Mouse (Mus musculus) midbrain, embryonic 10.5 days (tissue): ENCODE data around the gene Ccdc84. TPM values are rescaled to one million over a fixed set of nuclear protein-coding genes. Genes with fewer than 3 reads are reported as not detected.
"Not testable (repeated sequence)": the region's sequence is repeated elsewhere in the genome, so short reads cannot be mapped to it uniquely, and the experiment has no call there.

Experiments
- DNase-seq: peaks from one replicate; pipeline ENCODE4 v3.0.0-alpha.2; 2017; ENCODE audit warnings: low spot score
- H3K27ac ChIP-seq: fragments of 300-500 bp; sonication (generic); replicated peaks from 2 replicates; pipeline ENCODE4 v1.5.1; 2016; ENCODE audit warnings: mild to moderate bottlenecking
- H3K27me3 ChIP-seq: fragments of 300-500 bp; sonication (generic); 2 replicates; pipeline ENCODE4 v1.6.1; 2016; ENCODE audit warnings: low read depth, mild to moderate bottlenecking; ENCODE audit not compliant: poor library complexity, severe bottlenecking
- H3K36me3 ChIP-seq: fragments of 300-500 bp; sonication (generic); 2 replicates; pipeline ENCODE4 v1.6.1; 2016; ENCODE audit warnings: mild to moderate bottlenecking, moderate library complexity
- H3K4me1 ChIP-seq: fragments of 300-500 bp; sonication (generic); 2 replicates; pipeline ENCODE4 v1.6.1; 2016
- H3K4me3 ChIP-seq: fragments of 300-500 bp; sonication (generic); 2 replicates; pipeline ENCODE4 v1.5.1; 2016; ENCODE audit warnings: mild to moderate bottlenecking, moderate library complexity
- H3K9me3 ChIP-seq: fragments of 300-500 bp; sonication (generic); replicated peaks from 2 replicates; pipeline ENCODE4 v1.6.1; 2016; ENCODE audit warnings: mild to moderate bottlenecking
- WGBS: fragments of 180-500 bp; shearing (Covaris S2); methylation state at CpG from one replicate; pipeline ENCODE4 v1.1.7; 2016; 5-methylcytosine and 5-hydroxymethylcytosine counted together
- microRNA-seq: library from miRNA; unstranded; fragments of <30 nt; microRNA quantifications from one replicate; pipeline ENCODE4, GENCODE M21; 2017
- polyA plus RNA-seq: library from polyadenylated mRNA; unstranded; fragments of >200 nt; fragmentation: Nextera tagmentation; extraction: Ambion mirVana; gene quantifications from 2 replicates; pipeline ENCODE4 v1.2.1, GENCODE M21; 2016

Gene Ccdc84
- polyA plus RNA-seq, 1 experiment from 2014 or later: 25.4 TPM

DNA sequence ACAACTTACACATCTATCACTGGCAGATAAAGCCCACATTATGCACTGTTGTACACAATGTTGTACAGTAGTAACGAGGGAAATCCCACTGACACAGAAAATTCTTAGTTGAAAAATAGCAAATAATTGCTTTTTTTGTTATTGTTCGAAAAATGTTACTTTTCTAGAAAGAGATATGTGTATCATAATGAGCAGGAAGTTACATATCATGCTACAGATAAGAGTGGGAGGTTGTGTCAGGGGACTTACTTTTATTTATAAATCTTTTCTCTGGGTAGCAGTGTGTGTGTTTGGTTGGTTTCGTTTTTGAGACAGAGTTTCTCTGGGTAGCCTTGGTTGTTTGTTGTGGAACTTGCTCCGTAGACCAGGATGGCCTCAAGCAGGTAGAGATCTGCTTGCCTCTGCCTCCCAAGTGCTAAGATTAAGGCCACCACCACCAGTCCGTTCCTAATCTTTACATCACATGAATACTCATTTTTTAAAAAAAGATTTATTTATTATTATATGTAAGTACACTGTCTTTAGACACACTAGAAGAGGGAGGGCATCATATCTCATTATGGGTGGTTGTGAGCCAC, 40.1 kb downstream of the Ccdc84 start:
- peaks cover 31% of the 10 kb centered on the region for H3K4me1 ChIP-seq
- 87% methylated on average over 5 of the region's 5 CpGs for WGBS
- H3K27ac ChIP-seq: peak overlapping the region; percentile 94

DNA sequence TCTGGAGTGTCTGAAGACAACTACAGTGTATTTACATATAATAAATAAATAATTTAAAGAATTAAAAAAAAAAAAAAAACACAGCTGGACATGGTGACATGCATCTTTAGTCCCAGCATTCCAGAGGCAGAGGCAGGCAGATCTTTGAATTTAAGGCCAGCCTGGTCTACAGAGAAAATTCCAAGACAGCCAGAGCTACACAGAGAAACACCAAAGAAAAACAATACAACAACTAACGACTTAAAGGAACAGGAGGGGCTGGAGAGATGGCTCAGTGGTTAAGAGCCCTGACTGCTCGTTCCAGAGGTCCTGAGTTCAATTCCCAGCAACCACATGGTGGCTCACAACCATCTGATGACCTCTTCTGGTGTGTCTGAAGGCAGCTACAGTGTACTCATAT, 41.0 kb downstream of the Ccdc84 start:
- Histone ChIP-seq H3K4me1 (peaks cover 31% of the 10 kb centered on the region), H3K36me3 (peaks cover 23% of the 10 kb centered on the region)
- H3K4me3 ChIP-seq, DNase-seq, H3K9me3 ChIP-seq, H3K27ac ChIP-seq, H3K27me3 ChIP-seq: not testable (repeated sequence)
- WGBS: 92% methylated on average over 2 of the region's 2 CpGs

More for the DNA sequence above, 40.1 kb downstream of the Ccdc84 start:
- Histone ChIP-seq H3K9me3 (no peaks in the 10 kb centered on the region), H3K4me3 (peak overlapping the region; percentile 92), H3K36me3 (peaks cover 32% of the 10 kb centered on the region), H3K27me3 (no peaks in the 10 kb centered on the region)
- no peak for DNase-seq

DNA sequence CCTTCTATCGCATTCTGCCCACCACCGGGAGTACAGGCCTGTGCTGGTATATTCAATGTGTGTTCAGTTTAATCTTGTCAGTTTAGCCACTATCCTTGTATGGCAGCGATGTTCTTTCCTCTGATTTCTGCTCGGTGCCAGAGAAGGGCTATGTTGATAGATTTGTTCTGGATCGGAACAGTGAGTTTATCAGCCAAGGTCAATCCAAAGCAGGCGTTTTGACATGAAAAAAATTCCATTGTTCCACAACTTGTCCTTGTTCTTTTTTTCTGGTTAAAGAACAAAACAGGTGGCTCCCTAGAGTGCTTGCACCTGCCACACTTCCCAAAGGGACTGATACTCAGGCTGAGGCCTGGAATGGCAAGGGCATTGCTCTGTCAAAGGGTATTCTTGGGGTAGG, 42.2 kb downstream of the Ccdc84 start:
- Histone ChIP-seq H3K4me1 (peaks cover 27% of the 10 kb centered on the region), H3K9me3 (no peaks in the 10 kb centered on the region), H3K36me3 (peaks cover 11% of the 10 kb centered on the region), H3K27ac (no peak overlapping the region), H3K4me3 (no peak overlapping the region), H3K27me3 (no peaks in the 10 kb centered on the region)
- no peak for DNase-seq
- WGBS: 92% methylated on average over 6 of the region's 6 CpGs

DNA sequence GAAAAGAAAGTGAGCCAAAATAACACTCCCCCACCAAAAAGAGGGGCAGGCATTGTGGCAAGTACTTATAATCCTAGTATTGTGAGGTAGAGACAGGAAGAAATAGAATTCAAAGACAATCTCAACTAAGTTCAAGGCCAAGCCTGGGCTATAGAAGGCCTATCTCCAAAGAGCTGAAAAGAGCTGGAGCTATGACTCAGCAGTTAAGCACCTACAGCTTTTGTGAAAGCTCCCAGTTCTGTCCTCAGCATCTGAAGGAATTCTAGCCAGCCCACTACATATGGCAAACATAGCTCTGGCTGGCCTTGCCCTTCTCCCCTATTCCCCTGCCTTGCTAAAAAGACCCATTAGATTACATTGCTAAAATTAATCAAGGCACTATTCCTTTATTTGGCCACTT, 45.0 kb downstream of the Ccdc84 start:
- Histone ChIP-seq H3K27ac (no peak overlapping the region), H3K9me3 (no peaks in the 10 kb centered on the region), H3K36me3 (0 out of 2 replicates have a peak, but pooled peaks cover 3% of the 10 kb centered on the region), H3K27me3 (no peaks in the 10 kb centered on the region), H3K4me3 (no peak overlapping the region), H3K4me1 (peaks cover 9% of the 10 kb centered on the region)
- no peak for DNase-seq

DNA sequence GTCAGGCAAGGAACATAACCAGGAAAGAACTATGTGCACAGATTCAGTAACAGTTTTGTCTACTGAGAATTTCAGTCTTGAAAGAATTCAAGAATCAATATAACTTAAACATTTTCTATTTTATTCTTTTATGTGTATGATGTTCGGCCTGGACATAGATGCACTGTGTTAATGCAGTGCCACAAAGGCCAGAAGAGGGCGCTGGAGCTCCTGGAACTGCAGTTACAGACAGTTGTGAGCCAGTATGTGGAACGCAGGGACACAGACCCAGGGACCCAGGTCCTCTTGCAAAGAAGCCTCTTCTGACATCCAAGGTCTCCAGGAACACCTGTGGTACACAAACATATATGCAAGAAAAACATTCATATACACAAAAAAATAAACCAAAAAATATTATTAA, 53.9 kb downstream of the Ccdc84 start:
- no peaks in the 10 kb centered on the region for H3K27me3 ChIP-seq
- no peak overlapping the region for H3K27ac ChIP-seq
- H3K4me3 ChIP-seq: no peak overlapping the region
- H3K4me1 ChIP-seq: peaks cover 8% of the 10 kb centered on the region
- no peaks in the 10 kb centered on the region for H3K9me3 ChIP-seq
- WGBS: 71% methylated on average over 3 of the region's 3 CpGs
- peaks cover 5% of the 10 kb centered on the region for H3K36me3 ChIP-seq
- DNase-seq: no peak

DNA sequence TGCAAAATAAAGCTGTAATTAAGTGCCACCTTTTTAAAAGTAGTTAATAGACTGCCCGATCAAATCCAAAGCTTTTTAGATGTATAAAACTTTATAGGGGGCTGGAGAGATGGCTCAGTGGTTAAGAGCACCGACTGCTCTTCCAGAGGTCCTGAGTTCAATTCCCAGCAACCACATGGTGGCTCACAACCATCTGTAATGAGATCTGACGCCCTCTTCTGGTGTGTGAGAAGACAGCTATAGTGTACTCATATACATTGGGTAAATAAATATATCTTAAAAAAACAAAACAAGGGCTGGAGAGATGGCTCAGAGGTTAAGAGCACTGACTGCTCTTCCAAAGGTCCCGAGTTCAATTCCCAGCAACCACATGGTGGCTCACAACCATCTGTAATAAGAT, 56.4 kb downstream of the Ccdc84 start:
- H3K27ac ChIP-seq: peak overlapping the region; percentile 85
- peaks cover 29% of the 10 kb centered on the region for H3K36me3 ChIP-seq
- WGBS: 50% methylated on average over 4 of the region's 4 CpGs
- not testable (repeated sequence) for DNase-seq, H3K9me3 ChIP-seq, H3K27me3 ChIP-seq, H3K4me1 ChIP-seq
- H3K4me3 ChIP-seq: peak overlapping the region; percentile 77

DNA sequence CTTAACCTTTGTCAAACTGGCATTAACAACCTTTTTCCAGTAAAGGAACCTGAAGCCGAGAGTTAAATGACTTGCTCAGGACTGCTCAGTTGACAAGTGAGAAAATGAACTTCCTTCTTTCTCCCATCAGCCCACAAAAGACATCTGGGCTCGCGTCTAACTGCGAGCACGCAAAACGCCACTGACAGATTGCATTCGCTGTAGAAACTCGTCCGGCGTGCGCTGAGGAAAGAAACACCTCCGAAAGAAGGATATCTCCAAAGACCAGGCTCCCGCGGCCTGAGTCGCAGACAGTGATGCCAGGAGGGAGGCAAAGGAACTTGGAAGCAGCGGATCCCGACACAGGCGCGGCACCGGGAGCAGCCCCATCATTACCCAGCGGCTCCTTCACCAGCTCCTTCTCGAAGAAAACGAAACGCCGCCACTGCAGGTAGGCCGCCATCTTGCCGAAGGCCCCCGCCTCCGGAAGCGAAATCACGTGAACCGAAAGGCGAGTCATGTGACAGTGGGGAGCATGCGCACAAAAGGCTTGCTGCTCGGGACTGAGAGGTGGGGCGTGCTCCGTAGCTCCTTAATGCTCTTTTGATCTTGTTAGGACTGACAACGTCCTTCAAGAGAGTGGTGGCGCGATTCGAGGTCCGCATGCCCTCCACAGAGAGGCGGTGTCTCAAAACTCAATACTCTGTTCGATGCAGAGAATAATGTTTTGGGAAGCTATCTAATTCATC, 57.0 kb downstream of the Ccdc84 start, which contains the start of gene Vps11:
Vps11 (minus strand) TSS at position 481 of the 728 bp plus-strand sequence.
- peaks cover 8% of the 10 kb centered on the region for H3K4me1 ChIP-seq
- H3K4me3 ChIP-seq: peak within 1 kb of the TSS; percentile 77
- H3K27me3 ChIP-seq: no peaks in the 10 kb centered on the region
- H3K27ac ChIP-seq: peak within 1 kb of the TSS; percentile 85
- DNase-seq: peak; percentile 98
- H3K36me3 ChIP-seq: peaks cover 35% of the 10 kb centered on the region
- no peaks in the 10 kb centered on the region for H3K9me3 ChIP-seq
- WGBS: under 1% methylated on average over 44 of the region's 44 CpGs

Small RNAs within 50 kb of the gene (microRNA-seq; reads per million reads assigned to microRNA genes)
- not detected for gene Mir7085

Other genes starting within 250 kb of the Ccdc84 start
- gene Cbl, start 184.5 kb downstream of the Ccdc84 start, polyA plus RNA-seq: 21.7 and 25.5 TPM in 2 replicates
- gene Ccdc153, start 177.9 kb downstream of the Ccdc84 start, polyA plus RNA-seq: not detected in 2 replicates
- gene Pdzd3, start 167.1 kb downstream of the Ccdc84 start, polyA plus RNA-seq: 0.06 TPM in 1 of 2 replicates, not detected in the other
- 2.6 and 2.9 TPM in 2 replicates for gene Nlrx1, start 150.0 kb downstream of the Ccdc84 start, polyA plus RNA-seq
- gene Abcg4, start 130.0 kb downstream of the Ccdc84 start, polyA plus RNA-seq: 6.4 and 8.6 TPM in 2 replicates
- 29.4 and 35.8 TPM in 2 replicates for gene Hinfp, start 112.9 kb downstream of the Ccdc84 start, polyA plus RNA-seq
- 8.6 and 10.8 TPM in 2 replicates for gene C2cd2l, start 98.3 kb downstream of the Ccdc84 start, polyA plus RNA-seq
- gene Dpagt1, start 92.5 kb downstream of the Ccdc84 start, polyA plus RNA-seq: 45.6 and 47.5 TPM in 2 replicates
- 531 and 532 TPM in 2 replicates for gene H2afx, start 83.9 kb downstream of the Ccdc84 start, polyA plus RNA-seq
- gene Hmbs, start 74.3 kb downstream of the Ccdc84 start, polyA plus RNA-seq: 168 and 189 TPM in 2 replicates
- gene Vps11, start 56.9 kb downstream of the Ccdc84 start, polyA plus RNA-seq: 33.6 and 35.9 TPM in 2 replicates
- gene Hyou1, start 39.1 kb downstream of the Ccdc84 start, polyA plus RNA-seq: 40.2 and 42.1 TPM in 2 replicates
- gene Slc37a4, start 21.7 kb downstream of the Ccdc84 start, polyA plus RNA-seq: 17.2 and 20.5 TPM in 2 replicates
- 1,926 and 2,208 TPM in 2 replicates for gene Rps25, start 11.4 kb downstream of the Ccdc84 start, polyA plus RNA-seq
- 216 and 244 TPM in 2 replicates for gene Trappc4, start 11.0 kb downstream of the Ccdc84 start, polyA plus RNA-seq
- not detected in 2 replicates for gene Foxr1, start 22.6 kb upstream of the Ccdc84 start, polyA plus RNA-seq
- not detected in 2 replicates for gene Upk2, start 36.4 kb upstream of the Ccdc84 start, polyA plus RNA-seq
- 3.9 and 4.7 TPM in 2 replicates for gene Bcl9l, start 64.3 kb upstream of the Ccdc84 start, polyA plus RNA-seq
- not detected in 2 replicates for gene Cxcr5, start 143.3 kb upstream of the Ccdc84 start, polyA plus RNA-seq
- 19.5 and 19.7 TPM in 2 replicates for gene Ddx6, start 186.3 kb upstream of the Ccdc84 start, polyA plus RNA-seq